Mouse (Mus musculus) T-helper 2 cell (primary cell): ENCODE measurements around the gene Mea1.

Source experiments
- in situ Hi-C: fragments of 300-600 bp; cut with MboI, MseI; formaldehyde crosslinking; loops from one replicate; pipeline ENCODE4 v1.15.1; 2025; ENCODE audit warnings: high pct_unique_total_duplicates

Gene Mea1

DNA sequence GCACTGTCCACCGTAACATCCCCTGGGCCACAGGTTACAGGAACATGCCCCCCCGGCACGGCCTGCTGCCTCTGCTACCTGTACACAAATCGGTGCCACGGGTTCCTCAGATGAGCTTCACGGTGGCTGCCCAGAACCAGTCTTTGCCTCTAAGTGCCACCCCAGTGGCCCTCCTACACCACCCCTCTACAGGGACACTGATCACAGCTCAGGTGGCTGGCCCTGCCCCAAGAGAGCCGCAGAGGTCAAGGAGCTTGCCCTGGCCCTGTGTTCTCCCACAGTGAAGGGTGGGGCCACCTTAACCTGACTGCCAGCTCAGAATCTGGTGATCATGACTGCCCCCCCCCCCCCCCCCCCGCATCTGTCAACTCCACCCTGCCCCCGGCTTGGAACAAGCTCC, at the start of gene Mea1:
Gene Mea1, plus strand, starts transcription at position 378 of the 400 bp plus-strand sequence.
- in situ Hi-C loops: no loop called here

GRCm38 (mm10) chr17:46629685-46630441, 48.7 kb upstream of the Mea1 start:
- in situ Hi-C loops: loop anchor here (5.0 kb wide), 1 partner anchor 88 kb away; no protein-coding TSS in a partner anchor

GRCm38 (mm10) chr17:46636831-46637523, 41.6 kb upstream of the Mea1 start:
- in situ Hi-C loops: no loop called here

- in situ Hi-C loops: loop anchor here (10.0 kb wide), 1 partner anchor 75 kb away; the partner anchor contains the start of gene Pex6
These were observed 38.7 kb upstream of the Mea1 start for GRCm38 (mm10) chr17:46639929-46640328.

DNA sequence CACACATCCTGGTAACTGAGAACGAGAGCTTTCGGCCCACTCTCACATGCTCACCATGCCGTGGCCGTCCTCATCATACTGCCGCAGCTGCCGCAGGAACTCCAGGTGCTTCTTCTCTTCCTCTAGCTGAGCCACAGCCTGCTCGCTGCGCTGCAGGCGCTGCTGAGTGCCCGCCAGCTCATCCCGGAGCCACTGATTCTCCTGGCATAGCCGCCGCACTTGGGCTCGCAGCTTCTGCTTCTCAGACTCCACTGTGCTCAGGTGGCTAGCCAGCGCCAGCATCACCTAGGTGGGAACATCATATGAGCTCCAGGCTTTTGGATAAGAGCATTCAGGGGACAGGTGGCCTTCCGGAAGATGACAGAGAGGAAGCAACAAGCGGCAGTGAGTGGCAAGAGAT, 36.5 kb upstream of the Mea1 start:
- in situ Hi-C loops: loop anchor here (10.0 kb wide), 1 partner anchor 73 kb away; the partner anchor contains the start of gene Pex6

- in situ Hi-C loops: loop anchor here (10.0 kb wide), 1 partner anchor 71 kb away; the partner anchor contains the start of gene Pex6
These were observed 34.3 kb upstream of the Mea1 start for GRCm38 (mm10) chr17:46644152-46644805.

- in situ Hi-C loops: loop anchor here (10.0 kb wide), 1 partner anchor 70 kb away; the partner anchor contains the start of gene Pex6
These were observed 33.6 kb upstream of the Mea1 start for GRCm38 (mm10) chr17:46644916-46645475.

- in situ Hi-C loops: loop anchor here (10.0 kb wide), 1 partner anchor 69 kb away; the partner anchor contains the start of gene Pex6
These were observed 32.9 kb upstream of the Mea1 start, which contains the start of the genes Klc4 and Mrpl2 for GRCm38 (mm10) chr17:46645561-46646321. Gene Klc4 (minus strand): TSS chr17:46646022. Gene Mrpl2 (plus strand): TSS chr17:46646229.

GRCm38 (mm10) chr17:46646322-46646662, 32.3 kb upstream of the Mea1 start:
- in situ Hi-C loops: loop anchor here (10.0 kb wide), 1 partner anchor 69 kb away; the partner anchor contains the start of gene Pex6

GRCm38 (mm10) chr17:46647279-46647678, 31.3 kb upstream of the Mea1 start:
- in situ Hi-C loops: loop anchor here (10.0 kb wide), 1 partner anchor 68 kb away; the partner anchor contains the start of gene Pex6

DNA sequence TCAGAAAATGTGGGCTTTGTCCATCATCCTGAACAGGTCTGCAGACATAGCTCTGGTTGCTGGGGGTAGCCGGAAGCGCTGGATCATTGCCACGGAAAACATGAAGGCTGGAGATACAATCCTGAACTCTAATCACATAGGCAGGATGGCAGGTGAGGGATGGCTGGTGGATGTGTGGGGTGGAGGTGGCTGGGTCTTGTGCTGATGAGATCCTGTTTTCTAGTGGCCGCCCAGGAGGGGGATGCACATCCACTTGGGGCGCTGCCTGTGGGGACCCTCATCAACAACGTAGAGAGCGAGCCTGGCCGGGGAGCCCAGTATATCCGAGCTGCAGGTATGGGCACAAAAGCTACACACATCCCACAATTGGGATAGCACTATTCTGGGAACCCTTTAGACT, 30.2 kb upstream of the Mea1 start:
- in situ Hi-C loops: loop anchor here (10.0 kb wide), 1 partner anchor 66 kb away; the partner anchor contains the start of gene Pex6

GRCm38 (mm10) chr17:46649811-46650210, 28.8 kb upstream of the Mea1 start:
- in situ Hi-C loops: loop anchor here (10.0 kb wide), 1 partner anchor 65 kb away; the partner anchor contains the start of gene Pex6

GRCm38 (mm10) chr17:46650232-46651031, 28.2 kb upstream of the Mea1 start, which contains the start of gene Cul7:
Gene Cul7 (plus strand): TSS chr17:46650337.
- in situ Hi-C loops: no loop called here

GRCm38 (mm10) chr17:46651292-46651691, 27.3 kb upstream of the Mea1 start:
- in situ Hi-C loops: no loop called here

DNA sequence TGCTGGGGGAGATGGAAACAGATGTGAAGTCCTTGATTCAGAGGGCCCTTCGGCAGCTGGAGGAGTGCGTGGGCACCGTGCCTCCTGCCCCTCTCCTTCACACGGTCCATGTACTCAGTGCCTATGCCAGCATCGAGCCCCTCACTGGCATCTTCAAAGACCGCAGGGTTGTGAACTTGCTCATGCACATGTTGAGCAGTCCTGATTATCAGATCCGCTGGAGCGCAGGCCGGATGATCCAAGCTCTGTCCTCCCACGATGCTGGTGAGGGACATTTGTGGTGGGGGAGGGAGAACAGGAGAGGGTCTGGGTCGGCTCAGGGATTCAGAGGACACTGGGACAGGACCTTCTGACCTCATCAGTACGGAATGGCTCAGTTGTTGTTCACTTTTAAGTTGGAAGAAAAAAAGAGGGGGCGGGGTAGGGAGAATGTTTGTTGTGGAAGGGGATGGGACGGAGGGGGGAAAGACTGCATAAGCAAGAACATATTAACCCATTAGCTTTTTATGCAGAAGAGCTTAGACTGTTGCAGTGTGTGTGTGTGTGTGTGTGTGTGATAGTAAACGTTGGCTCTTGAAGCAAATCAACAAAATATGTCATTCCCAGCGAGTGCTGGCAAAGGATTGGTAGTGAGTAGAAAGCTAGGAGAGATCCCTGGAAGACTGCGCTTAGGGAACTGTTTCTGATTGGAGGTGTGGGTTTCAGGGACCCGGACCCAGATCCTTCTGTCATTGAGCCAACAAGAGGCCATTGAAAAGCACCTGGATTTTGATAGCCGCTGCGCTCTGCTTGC, 26.6 kb upstream of the Mea1 start:
- in situ Hi-C loops: no loop called here

DNA sequence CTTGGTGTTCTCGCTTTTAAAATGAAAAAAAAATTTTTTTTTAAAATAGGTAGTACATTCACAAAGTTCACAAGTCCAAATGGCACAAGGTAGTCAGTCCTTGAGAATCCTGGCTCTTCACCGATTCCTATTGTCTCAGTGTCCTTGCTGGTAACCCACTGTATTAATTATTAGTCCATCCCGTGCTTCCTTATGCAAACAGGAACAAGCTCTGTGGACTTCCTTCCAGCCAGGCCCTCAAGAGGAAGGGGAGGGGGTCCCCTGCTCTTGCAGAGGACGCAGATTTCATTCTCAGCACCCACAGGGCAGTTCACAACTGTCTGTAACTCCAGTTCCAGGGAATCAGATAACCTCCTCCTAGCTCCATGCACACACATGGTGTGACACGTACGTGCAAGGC, 22.5 kb upstream of the Mea1 start:
- in situ Hi-C loops: no loop called here

DNA sequence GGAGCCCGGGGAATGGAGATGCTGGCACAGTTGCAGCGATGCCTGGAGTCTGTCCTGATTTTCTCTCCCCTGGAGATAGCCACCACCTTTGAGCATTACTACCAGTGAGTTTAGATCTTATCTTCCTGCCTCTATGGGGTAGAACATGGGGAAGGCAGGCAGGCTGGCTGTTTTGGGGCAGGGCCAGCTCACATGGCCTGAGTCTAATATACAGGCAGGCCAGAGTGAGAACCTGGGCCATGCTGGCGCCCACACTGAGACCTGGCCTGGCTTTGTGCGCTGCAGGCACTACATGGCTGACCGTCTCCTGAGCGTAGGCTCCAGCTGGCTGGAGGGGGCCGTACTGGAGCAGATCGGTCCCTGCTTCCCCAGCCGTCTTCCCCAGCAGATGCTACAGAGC, 17.2 kb upstream of the Mea1 start:
- in situ Hi-C loops: no loop called here

DNA sequence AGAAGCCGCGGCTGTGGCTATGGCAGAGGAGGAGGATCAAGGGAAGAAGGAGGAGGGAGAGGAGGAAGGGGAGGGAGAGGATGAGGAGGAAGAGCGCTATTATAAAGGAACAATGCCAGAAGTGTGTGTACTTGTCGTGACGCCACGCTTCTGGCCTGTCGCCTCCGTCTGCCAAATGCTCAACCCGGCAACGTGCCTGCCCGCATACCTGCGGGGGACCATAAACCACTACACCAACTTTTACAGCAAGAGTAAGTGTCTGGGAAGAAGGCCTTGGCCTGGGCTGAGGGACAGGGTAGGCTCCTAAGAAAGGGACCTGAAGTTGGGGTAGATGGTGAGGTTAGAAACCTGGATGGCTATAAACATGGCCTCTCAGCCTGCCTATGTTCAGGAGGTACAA, 16.6 kb upstream of the Mea1 start:
- in situ Hi-C loops: no loop called here

GRCm38 (mm10) chr17:46662730-46663129, 15.9 kb upstream of the Mea1 start:
- in situ Hi-C loops: no loop called here
